Mouse (Mus musculus) left cerebral cortex, postnatal 36 days (tissue): ENCODE results near the gene Zc3h7b. TPM values are rescaled to one million over a fixed set of nuclear protein-coding genes. Genes with fewer than 3 reads are reported as not detected.
"Not testable (repeated sequence)": the region's sequence is repeated elsewhere in the genome, so short reads cannot be mapped to it uniquely, and the experiment has no call there.

Experiments used
- DNase-seq, 2 experiments: peaks; one replicate each; pipeline ENCODE4 v3.0.0; 2021 to 2022; ENCODE audit warnings: low spot score in 2 of 2, mixed read lengths in 1 of 2
- intact Hi-C: fragments of 180-260 bp; cut with DNase I; formaldehyde crosslinking; loops from one replicate; pipeline ENCODE4 v1.15.1; 2025
- total RNA-seq, 2 experiments: library from RNA; stranded (reverse); gene quantifications; 2 replicates each; pipeline ENCODE4 v1.2.3; 2021

Zc3h7b gene
- 100 to 1,000 TPM; 177 to 182 TPM for total RNA-seq

GRCm38 (mm10) chr15:81744992-81745600 lies at the start of gene Zc3h7b, which contains the start of gene Rangap1:
Gene Zc3h7b, plus strand, starts transcription at chr15:81745057.
Gene Rangap1, minus strand, starts transcription at chr15:81745530.
- intact Hi-C loops = loop anchor here (2.0 kb wide), 1 partner anchor 58 kb away; the partner anchor contains the start of gene Tef
- peak; percentile 73 to 80 for DNase-seq

GRCm38 (mm10) chr15:81697175-81697574 lies 47.7 kb upstream of the Zc3h7b start, which contains the start of gene Chadl:
Gene Chadl, minus strand, starts transcription at chr15:81697287.
- intact Hi-C loops = no loop called here
- DNase-seq = peak in 1 of 2 experiments; percentile 36

GRCm38 (mm10) chr15:81697847-81698246 lies 47.0 kb upstream of the Zc3h7b start:
- intact Hi-C loops = no loop called here
- DNase-seq = no peak

- no peak for DNase-seq
- intact Hi-C loops = no loop called here
These were observed 46.3 kb upstream of the Zc3h7b start for GRCm38 (mm10) chr15:81698532-81698931.

GRCm38 (mm10) chr15:81700161-81700560 lies 44.7 kb upstream of the Zc3h7b start:
- no peak for DNase-seq
- intact Hi-C loops = no loop called here

GRCm38 (mm10) chr15:81700601-81701000 lies 44.3 kb upstream of the Zc3h7b start:
- no peak for DNase-seq
- intact Hi-C loops = no loop called here

- intact Hi-C loops, DNase-seq: not testable (repeated sequence)
These were observed 43.5 kb upstream of the Zc3h7b start for GRCm38 (mm10) chr15:81701350-81701749.

GRCm38 (mm10) chr15:81702306-81703093 lies 42.4 kb upstream of the Zc3h7b start:
- no peak for DNase-seq
- intact Hi-C loops = no loop called here

GRCm38 (mm10) chr15:81703094-81703489 lies 41.8 kb upstream of the Zc3h7b start:
- no peak for DNase-seq
- intact Hi-C loops = no loop called here

- no peak for DNase-seq
- intact Hi-C loops = no loop called here
These were observed 35.9 kb upstream of the Zc3h7b start for GRCm38 (mm10) chr15:81708991-81709390.

- DNase-seq = no peak
- intact Hi-C loops = no loop called here
These were observed 35.2 kb upstream of the Zc3h7b start for GRCm38 (mm10) chr15:81709686-81710085.

GRCm38 (mm10) chr15:81710801-81711200 lies 34.1 kb upstream of the Zc3h7b start:
- intact Hi-C loops = no loop called here

GRCm38 (mm10) chr15:81713742-81714141 lies 31.1 kb upstream of the Zc3h7b start:
- intact Hi-C loops = no loop called here
- DNase-seq = no peak

More at GRCm38 (mm10) chr15:81710801-81711200, 34.1 kb upstream of the Zc3h7b start:
- DNase-seq = no peak

GRCm38 (mm10) chr15:81718336-81719138 lies 26.3 kb upstream of the Zc3h7b start:
- peak; percentile 46 to 50 for DNase-seq
- intact Hi-C loops = no loop called here

GRCm38 (mm10) chr15:81719139-81719531 lies 25.7 kb upstream of the Zc3h7b start:
- no peak for DNase-seq
- intact Hi-C loops = no loop called here

GRCm38 (mm10) chr15:81722361-81722760 lies 22.5 kb upstream of the Zc3h7b start:
- intact Hi-C loops = no loop called here

GRCm38 (mm10) chr15:81723653-81724052 lies 21.2 kb upstream of the Zc3h7b start:
- DNase-seq = no peak
- intact Hi-C loops = no loop called here

More at GRCm38 (mm10) chr15:81722361-81722760, 22.5 kb upstream of the Zc3h7b start:
- no peak for DNase-seq

- intact Hi-C loops = no loop called here
- DNase-seq = no peak
These were observed 18.9 kb upstream of the Zc3h7b start for GRCm38 (mm10) chr15:81725965-81726364.

GRCm38 (mm10) chr15:81729241-81729791 lies 15.5 kb upstream of the Zc3h7b start:
- DNase-seq = peak; percentile 75 to 83
- intact Hi-C loops = no loop called here
